Mouse (Mus musculus) hindbrain, postnatal 0 days (tissue): Measurements from ENCODE around the gene Pfas. TPM values are rescaled to one million over a fixed set of nuclear protein-coding genes. Genes with fewer than 3 reads are reported as not detected.
A peak's percentile ranks its signal among the peaks of the same experiment; 100 is the strongest.
"Not testable (repeated sequence)": the region's sequence is repeated elsewhere in the genome, so short reads cannot be mapped to it uniquely, and the experiment has no call there.

ENCODE experiments used
- ATAC-seq: fragments of 200-750 bp; cut with Nextera tagmentation; 2 replicates; pipeline ENCODE4 v1.8.0; 2017; ENCODE audit warnings: mild to moderate bottlenecking, moderate TSS enrichment, moderate library complexity
- DNase-seq: peaks from one replicate; pipeline ENCODE4 v3.0.0-alpha.2; 2015; ENCODE audit warnings: low spot score
- H3K27ac ChIP-seq: fragments of 300-500 bp; sonication (generic); 2 replicates; pipeline ENCODE4 v1.5.1; 2014; ENCODE audit warnings: mild to moderate bottlenecking
- H3K27me3 ChIP-seq: fragments of 300-500 bp; sonication (generic); 2 replicates; pipeline ENCODE4 v1.6.1; 2014; ENCODE audit warnings: low read length, mixed read lengths; ENCODE audit not compliant: insufficient read depth
- H3K36me3 ChIP-seq: fragments of 300-500 bp; sonication (generic); 2 replicates; pipeline ENCODE4 v1.6.1; 2014; ENCODE audit warnings: low read length, mixed read lengths; ENCODE audit not compliant: insufficient read depth
- H3K4me1 ChIP-seq: fragments of 300-500 bp; sonication (generic); 2 replicates; pipeline ENCODE4 v1.6.1; 2014; ENCODE audit warnings: antibody characterized with exemption, low read length, mixed read lengths; ENCODE audit not compliant: insufficient read depth
- H3K4me2 ChIP-seq: fragments of 300-500 bp; sonication (generic); 2 replicates; pipeline ENCODE4 v1.6.1; 2014; ENCODE audit warnings: low read depth, mild to moderate bottlenecking, low read length, moderate library complexity, mixed read lengths
- H3K4me3 ChIP-seq: fragments of 300-500 bp; sonication (generic); 2 replicates; pipeline ENCODE4 v1.5.1; 2014; ENCODE audit warnings: low read length
- H3K9ac ChIP-seq: fragments of 300-500 bp; sonication (generic); replicated peaks from 2 replicates; pipeline ENCODE4 v1.6.1; 2014; ENCODE audit warnings: mild to moderate bottlenecking, low read length, moderate library complexity, mixed read lengths
- H3K9me3 ChIP-seq: fragments of 300-500 bp; sonication (generic); 2 replicates; pipeline ENCODE4 v1.6.1; 2016; ENCODE audit warnings: low read length, mixed read lengths
- CTCF ChIP-seq: IDR thresholded peaks from 2 replicates; pipeline ENCODE4 v1.5.1; 2016; ENCODE audit warnings: antibody characterized with exemption, control low read depth, low read depth
- WGBS: fragments of 180-500 bp; shearing (Covaris S2); extraction: QIAGEN DNeasy Blood & Tissue Kit; methylation state at CpG from one replicate; pipeline ENCODE4 v1.1.7; 2014; 5-methylcytosine and 5-hydroxymethylcytosine counted together
- polyA plus RNA-seq: library from polyadenylated mRNA; unstranded; fragments of >200 nt; fragmentation: Nextera tagmentation; extraction: Ambion mirVana; gene quantifications from 2 replicates; pipeline ENCODE4 v1.2.1, GENCODE M21; 2015
- total RNA-seq: library from RNA; depleted of rRNA; stranded (reverse); fragments of >200 nt; gene quantifications from 2 replicates; pipeline ENCODE4 v1.2.3, GENCODE M21; 2014

Pfas gene
- total and polyA plus RNA-seq, 2 experiments from 2014 or later, result 14.7 to 35.2 TPM

DNA sequence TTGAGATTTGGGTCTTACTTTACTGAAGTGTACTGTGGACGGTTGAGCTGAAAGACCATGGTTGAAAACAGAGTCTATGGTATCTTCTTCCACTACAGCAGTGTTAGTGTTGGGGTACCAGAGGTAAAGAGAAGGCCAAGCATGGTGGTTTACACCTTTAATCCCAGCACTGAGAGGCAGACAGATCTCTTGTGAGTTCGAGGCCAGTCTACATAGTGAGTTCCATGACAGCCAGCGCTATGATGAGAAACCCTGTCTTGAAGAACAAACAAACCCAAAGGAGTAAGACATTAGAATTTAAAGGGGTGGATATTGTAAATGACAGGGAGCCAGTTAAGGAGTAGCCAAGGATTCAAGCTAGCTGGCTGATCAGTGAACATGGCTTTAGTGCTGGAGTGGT lies 8.5 kb upstream of the Pfas start:
- no peak for ATAC-seq
- peak; percentile 11 for DNase-seq

DNA sequence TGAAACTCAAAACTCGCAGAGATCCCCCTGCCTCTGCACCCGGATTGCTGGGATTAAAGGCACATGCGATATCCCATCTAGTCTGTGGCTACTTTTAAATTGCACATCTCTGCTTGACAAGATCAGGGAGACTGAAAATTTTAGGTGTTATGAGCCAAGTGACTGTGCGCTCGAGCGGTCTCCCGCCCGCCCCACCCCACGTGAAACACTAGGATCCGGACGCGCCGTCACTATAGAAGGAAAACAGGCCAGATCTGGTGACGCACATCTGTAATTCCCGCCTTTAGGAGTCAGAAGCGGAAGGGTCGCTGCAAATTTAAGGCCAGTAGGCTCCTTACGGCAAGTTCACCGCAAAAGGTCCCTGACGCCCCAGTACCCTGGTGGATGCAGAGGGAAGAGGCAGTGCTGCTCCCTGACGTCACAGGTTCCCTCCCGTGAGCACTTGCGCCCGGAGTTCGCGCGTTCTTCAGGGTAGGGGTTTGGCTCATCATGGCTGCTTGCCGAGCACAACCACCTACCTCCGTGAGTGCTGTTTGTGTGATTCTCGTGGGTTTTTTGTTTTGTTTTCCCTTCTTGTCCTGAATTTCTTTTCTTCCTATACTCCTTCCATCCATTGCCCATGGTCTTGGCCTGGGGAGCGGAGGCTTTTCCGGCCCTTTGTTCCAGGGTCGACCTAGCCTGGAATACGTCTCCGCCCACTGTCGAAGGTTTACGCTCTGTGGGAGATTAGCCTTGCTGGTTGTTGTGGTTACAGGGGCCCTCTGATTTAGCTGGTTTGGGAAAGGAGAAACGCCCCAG lies 7.6 kb upstream of the Pfas start, which contains the start of gene Ctc1:
TSS of gene Ctc1 (plus strand) at position 268 of the 798 bp plus-strand sequence.
- Histone ChIP-seq H3K9me3 (no peaks in the 10 kb centered on the region), H3K4me1 (peaks cover 8% of the 10 kb centered on the region; the same call in 1 of the 2 replicates), H3K27ac (peak within 1 kb of the TSS; percentile 88), H3K9ac (peak within 1 kb of the TSS; percentile 88), H3K27me3 (no peaks in the 10 kb centered on the region), H3K4me2 (peak within 1 kb of the TSS; percentile 82), H3K36me3 (peaks cover under 1% of the 10 kb centered on the region; the same call in 1 of the 2 replicates), H3K4me3 (peak within 1 kb of the TSS; percentile 65)
- DNase-seq (peak; percentile 97), ATAC-seq (peak; percentile 96)
- WGBS, result 2% methylated on average over 38 of the region's 38 CpGs
- TF ChIP-seq CTCF, result peak; percentile 88

More for the DNA sequence above, 8.5 kb upstream of the Pfas start:
- Histone ChIP-seq H3K27ac (peak overlapping the region; percentile 88), H3K4me2 (peak overlapping the region; percentile 82), H3K9ac (peak overlapping the region; percentile 88), H3K9me3 (no peaks in the 10 kb centered on the region), H3K4me1 (peaks cover 8% of the 10 kb centered on the region; the same call in 1 of the 2 replicates), H3K27me3 (no peaks in the 10 kb centered on the region), H3K36me3 (peaks cover 7% of the 10 kb centered on the region), H3K4me3 (peak overlapping the region; percentile 65)
- WGBS, result 75% methylated on average over 3 of the region's 3 CpGs
- no peak for TF ChIP-seq CTCF

DNA sequence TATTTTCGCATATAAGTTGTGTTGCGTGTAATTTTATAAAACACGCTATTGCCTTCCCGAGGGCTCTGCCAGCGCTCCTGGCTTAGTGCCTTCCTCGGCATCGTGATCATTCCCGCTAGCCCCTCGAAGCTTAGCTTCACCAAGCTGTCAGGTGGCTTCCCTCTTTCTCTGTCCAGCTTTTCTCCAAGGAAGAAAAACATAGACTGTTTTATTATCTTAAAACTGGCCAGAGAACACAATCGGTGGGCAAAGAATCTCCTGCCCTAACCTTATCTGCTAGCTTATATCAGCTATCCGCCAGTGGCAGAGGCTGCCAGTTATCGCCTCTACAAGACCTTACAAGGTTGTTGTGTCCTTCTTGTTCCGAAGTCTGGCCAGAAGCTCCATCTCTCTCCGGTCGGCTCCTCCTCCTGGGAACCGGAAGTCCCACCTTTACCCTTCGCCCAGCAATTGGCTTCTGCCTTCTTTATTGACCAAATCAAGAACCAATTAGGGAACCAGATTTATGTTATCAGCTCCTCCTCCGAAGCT lies 3.9 kb upstream of the Pfas start:
- peak overlapping the region; percentile 96 for H3K27ac ChIP-seq
- no peaks in the 10 kb centered on the region for H3K9me3 ChIP-seq
- DNase-seq (peak; percentile 95), ATAC-seq (peak; percentile 72)
- H3K4me1 ChIP-seq, result peaks cover 7% of the 10 kb centered on the region; the same call in 1 of the 2 replicates
- TF ChIP-seq CTCF, result no peak
- 1% methylated on average over 18 of the region's 18 CpGs for WGBS
- H3K9ac ChIP-seq, result peak overlapping the region; percentile 58
- H3K27me3 ChIP-seq, result no peaks in the 10 kb centered on the region
- H3K36me3 ChIP-seq, result no peaks in the 10 kb centered on the region
- H3K4me2 ChIP-seq, result peak overlapping the region; percentile 78
- peak overlapping the region; percentile 42 for H3K4me3 ChIP-seq

DNA sequence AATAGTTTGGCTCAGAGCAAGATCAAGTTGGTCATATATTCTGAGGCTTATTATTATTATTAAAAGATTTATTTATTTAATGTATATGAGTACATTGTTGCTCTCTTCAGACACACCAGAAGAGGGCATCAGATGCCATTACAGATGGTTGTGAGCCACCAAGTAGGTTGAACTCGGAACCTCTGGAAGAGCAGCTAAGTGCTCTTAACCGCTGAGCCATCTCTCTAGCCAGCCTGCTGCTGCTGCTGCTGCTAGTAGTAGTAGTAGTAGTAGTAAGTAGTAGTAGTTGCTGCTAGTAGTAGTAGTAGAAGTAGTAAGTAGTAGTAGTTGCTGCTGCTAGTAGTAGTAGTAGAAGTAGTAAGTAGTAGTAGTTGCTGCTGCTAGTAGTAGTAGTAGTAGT lies 3.2 kb upstream of the Pfas start:
- not testable (repeated sequence) for H3K9me3 ChIP-seq, H3K27me3 ChIP-seq, H3K4me1 ChIP-seq, DNase-seq, H3K9ac ChIP-seq, H3K36me3 ChIP-seq, ATAC-seq
- Histone ChIP-seq H3K4me3 (peak overlapping the region; percentile 42), H3K27ac (peak overlapping the region; percentile 96), H3K4me2 (peak overlapping the region; percentile 78)
- WGBS, result 81% methylated on average over 2 of the region's 2 CpGs
- TF ChIP-seq CTCF, result 0 out of 2 replicates have a peak, but pooled peaks have one; percentile 14

DNA sequence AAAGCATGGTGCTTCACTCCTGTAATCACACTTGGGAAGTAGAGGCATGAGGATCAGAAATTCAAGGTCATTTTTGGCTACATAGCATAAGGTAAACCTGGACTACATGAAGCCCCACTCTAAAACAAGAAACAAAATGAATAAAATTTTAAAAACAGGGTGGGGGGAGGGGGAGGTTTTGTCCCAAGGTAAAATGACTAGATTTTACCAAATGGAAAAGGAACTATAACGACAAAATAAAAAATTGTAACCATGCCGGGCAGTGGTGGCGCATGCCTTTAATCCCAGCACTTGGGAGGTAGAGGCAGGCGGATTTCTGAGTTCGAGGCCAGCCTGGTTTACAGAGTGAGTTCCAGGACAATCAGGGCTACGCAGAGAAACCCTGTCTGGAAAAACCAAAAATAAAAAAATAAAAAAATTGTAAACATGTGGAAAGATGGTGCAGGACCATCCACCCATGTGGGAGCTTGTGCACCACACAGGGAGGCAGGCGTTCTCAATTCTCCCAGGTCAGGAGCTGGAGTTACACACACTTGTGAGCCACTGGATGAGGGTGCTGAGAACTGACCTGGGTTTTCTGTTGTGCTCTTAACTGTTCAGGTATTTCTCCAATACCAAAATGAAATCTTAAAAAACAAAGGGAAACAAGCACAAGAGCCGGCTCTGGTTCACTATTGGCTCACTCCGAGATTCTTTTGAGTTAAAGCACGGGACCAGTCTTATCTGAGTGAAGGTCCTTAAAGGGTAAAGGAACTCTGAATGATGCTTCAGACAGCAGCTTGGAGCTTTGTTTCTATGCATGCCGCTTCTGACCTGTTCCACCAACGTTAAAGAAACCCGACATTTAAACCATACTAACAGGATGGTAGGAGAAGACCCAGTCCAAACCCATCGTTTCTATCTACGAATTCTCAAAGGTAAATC lies 2.4 kb upstream of the Pfas start:
- H3K27me3 ChIP-seq, result no peaks in the 10 kb centered on the region
- H3K4me3 ChIP-seq, result no peak overlapping the region
- DNase-seq (no peak), ATAC-seq (no peak)
- no peak overlapping the region for H3K9ac ChIP-seq
- H3K9me3 ChIP-seq, result no peaks in the 10 kb centered on the region
- 88% methylated on average over 15 of the region's 15 CpGs for WGBS
- no peak for TF ChIP-seq CTCF
- H3K4me1 ChIP-seq, result no peaks in the 10 kb centered on the region
- H3K36me3 ChIP-seq, result no peaks in the 10 kb centered on the region
- peak overlapping the region; percentile 78; the same call in 1 of the 2 replicates for H3K4me2 ChIP-seq
- no peak overlapping the region for H3K27ac ChIP-seq

DNA sequence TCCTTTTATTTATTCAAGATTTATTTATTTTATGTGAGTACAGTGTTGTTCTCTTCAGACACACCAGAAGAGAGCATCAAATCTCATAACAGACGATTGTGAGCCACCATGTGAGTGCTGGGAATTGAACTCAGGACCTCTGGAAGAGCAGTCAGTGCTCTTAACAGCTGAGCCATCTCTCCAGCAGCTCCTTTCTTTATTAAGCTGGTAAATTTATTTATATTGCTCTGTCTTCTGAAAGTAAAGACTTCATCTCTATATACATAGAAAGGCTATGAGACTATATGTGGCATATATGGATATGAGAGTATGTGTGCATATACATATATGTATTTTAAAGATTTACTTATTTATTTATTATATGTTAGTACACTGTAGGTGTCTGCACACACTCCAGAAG lies 1.2 kb upstream of the Pfas start:
- H3K36me3 ChIP-seq, result no peaks in the 10 kb centered on the region
- ATAC-seq (no peak), DNase-seq (no peak)
- H3K27me3 ChIP-seq, result no peaks in the 10 kb centered on the region
- no peak for TF ChIP-seq CTCF
- H3K27ac ChIP-seq, result no peak overlapping the region
- H3K9me3 ChIP-seq, result no peaks in the 10 kb centered on the region
- no peak overlapping the region for H3K4me2 ChIP-seq
- 98% methylated on average over 1 of the region's 1 CpGs for WGBS
- no peak overlapping the region for H3K4me3 ChIP-seq
- no peaks in the 10 kb centered on the region for H3K4me1 ChIP-seq
- no peak overlapping the region for H3K9ac ChIP-seq

DNA sequence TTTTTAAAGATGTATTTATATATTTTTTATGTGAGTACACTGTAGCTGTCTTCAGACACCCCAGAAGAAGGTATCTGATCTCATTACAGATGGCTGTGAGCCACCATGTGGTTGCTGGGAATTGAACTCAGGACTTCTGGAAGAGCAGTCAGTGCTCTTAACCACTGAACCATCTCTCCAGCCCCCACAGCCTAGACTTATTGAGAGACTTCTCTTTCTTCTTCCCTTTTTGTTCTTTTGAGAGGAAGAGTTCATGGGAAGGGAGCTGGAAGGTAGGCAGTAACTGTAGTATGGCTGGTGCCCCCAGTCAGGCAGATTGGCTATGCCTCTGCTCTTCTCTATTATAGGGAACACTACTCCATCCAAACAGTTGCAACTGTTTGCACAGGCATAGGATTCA lies 1.7 kb downstream of the Pfas start:
- H3K36me3 ChIP-seq, H3K4me1 ChIP-seq, H3K27ac ChIP-seq, DNase-seq, H3K9ac ChIP-seq, H3K27me3 ChIP-seq, H3K4me3 ChIP-seq, H3K9me3 ChIP-seq, ATAC-seq, H3K4me2 ChIP-seq: not testable (repeated sequence)
